Mouse (Mus musculus) heart, adult 10 weeks (tissue): ENCODE data around the gene Gldc. TPM values are rescaled to one million over a fixed set of nuclear protein-coding genes. Genes with fewer than 3 reads are reported as not detected.

Experiments
- polyA plus RNA-seq: library from polyadenylated mRNA; stranded (reverse); fragments of 350-450 nt; fragmentation: Illumina TruSeq; extraction: RNeasy Lipid Tissue Mini Kit (QIAGEN cat#74804); gene quantifications from one replicate; pipeline ENCODE4 v1.2.3, GENCODE M21; 2014; ENCODE audit warnings: low read depth, low replicate concordance

The Gldc gene
- 0.24 TPM for polyA plus RNA-seq

GRCm38 (mm10) chr19:30174919-30175571, at the start of gene Gldc:
Gene Gldc, minus strand, starts transcription at chr19:30175429.

Other genes with a start within 250 kb of the Gldc start
- gene Trpd52l3, start 171.6 kb downstream of the Gldc start, polyA plus RNA-seq, result not detected
- 26.0 TPM for gene Uhrf2, start 144.9 kb downstream of the Gldc start, polyA plus RNA-seq
- 0.73 TPM for gene Mbl2, start 57.5 kb upstream of the Gldc start, polyA plus RNA-seq